Mouse (Mus musculus): ENCODE measurements around the gene Gm5134. TPM values are rescaled to one million over a fixed set of nuclear protein-coding genes. Genes with fewer than 3 reads are reported as not detected.
"Not testable (repeated sequence)": the region's sequence is repeated elsewhere in the genome, so short reads cannot be mapped to it uniquely, and the experiment has no call there.

Gm5134 gene
- total RNA-seq, 2 experiments from 2014 or later: 0.35 to 0.79 TPM

GRCm38 (mm10) chr10:75993616-75994240, 39.4 kb downstream of the Gm5134 start:
- no peak for ATAC-seq (replicated peaks; ENCODE audit: poor library complexity)

- ATAC-seq (replicated peaks; ENCODE audit: poor library complexity): not testable (repeated sequence)
Observed at GRCm38 (mm10) chr10:75994531-75995210, 40.4 kb downstream of the Gm5134 start.

GRCm38 (mm10) chr10:75995463-75995862, 41.1 kb downstream of the Gm5134 start:
- no peak for ATAC-seq (replicated peaks; ENCODE audit: poor library complexity)

- ATAC-seq (replicated peaks; ENCODE audit: poor library complexity): no peak
Observed at GRCm38 (mm10) chr10:75996315-75996714, 42.0 kb downstream of the Gm5134 start.

GRCm38 (mm10) chr10:76001160-76001559, 46.8 kb downstream of the Gm5134 start:
- ATAC-seq (replicated peaks; ENCODE audit: poor library complexity): no peak

- no peak for ATAC-seq (replicated peaks; ENCODE audit: poor library complexity)
Observed at GRCm38 (mm10) chr10:76002101-76002521, 47.8 kb downstream of the Gm5134 start.

GRCm38 (mm10) chr10:76002615-76003014, 48.3 kb downstream of the Gm5134 start:
- no peak for ATAC-seq (replicated peaks; ENCODE audit: poor library complexity)

- ATAC-seq (replicated peaks; ENCODE audit: poor library complexity): no peak
Observed at GRCm38 (mm10) chr10:76003221-76003620, 48.9 kb downstream of the Gm5134 start.

GRCm38 (mm10) chr10:76006385-76006784, 52.1 kb downstream of the Gm5134 start:
- ATAC-seq (replicated peaks; ENCODE audit: poor library complexity): no peak

- ATAC-seq (replicated peaks; ENCODE audit: poor library complexity): no peak
Observed at GRCm38 (mm10) chr10:76009812-76010211, 55.5 kb downstream of the Gm5134 start.

- no peak for ATAC-seq (replicated peaks; ENCODE audit: poor library complexity)
Observed at GRCm38 (mm10) chr10:76012922-76013321, 58.6 kb downstream of the Gm5134 start.

GRCm38 (mm10) chr10:76016886-76017285, 62.6 kb downstream of the Gm5134 start:
- ATAC-seq (replicated peaks; ENCODE audit: poor library complexity): no peak

GRCm38 (mm10) chr10:76021728-76022127, 67.4 kb downstream of the Gm5134 start:
- peak; percentile 55; the same call in 1 of the 2 replicates for ATAC-seq (replicated peaks; ENCODE audit: poor library complexity)

GRCm38 (mm10) chr10:76023921-76024320, 69.6 kb downstream of the Gm5134 start:
- ATAC-seq (replicated peaks; ENCODE audit: poor library complexity): no peak

GRCm38 (mm10) chr10:76025470-76026190, 71.3 kb downstream of the Gm5134 start:
- no peak for ATAC-seq (replicated peaks; ENCODE audit: poor library complexity)

- no peak for ATAC-seq (replicated peaks; ENCODE audit: poor library complexity)
Observed at GRCm38 (mm10) chr10:76027127-76028015, 73.1 kb downstream of the Gm5134 start.

GRCm38 (mm10) chr10:76028016-76028366, 73.7 kb downstream of the Gm5134 start:
- ATAC-seq (replicated peaks; ENCODE audit: poor library complexity): no peak

GRCm38 (mm10) chr10:76028396-76028795, 74.1 kb downstream of the Gm5134 start:
- ATAC-seq (replicated peaks; ENCODE audit: poor library complexity): no peak

- ATAC-seq (replicated peaks; ENCODE audit: poor library complexity): no peak
Observed at GRCm38 (mm10) chr10:76029276-76029675, 75.0 kb downstream of the Gm5134 start.

- no peak for ATAC-seq (replicated peaks; ENCODE audit: poor library complexity)
Observed at GRCm38 (mm10) chr10:76030496-76030895, 76.2 kb downstream of the Gm5134 start.

Data from megakaryocyte progenitor cell, adult 5-6 weeks (primary cell).